Mouse (Mus musculus) cerebellum, adult 2 months (tissue): ENCODE data around the gene Fcmr.

ENCODE experiments used
- CTCF ChIP-seq: fragments of 200-500 bp; IDR thresholded peaks from 2 replicates; pipeline ENCODE4 v1.5.1; 2011; ENCODE audit warnings: low read depth, mild to moderate bottlenecking, control low read depth, low read length, moderate library complexity, borderline replicate concordance; ENCODE audit not compliant: insufficient read depth
- POLR2A ChIP-seq: fragments of 200-500 bp; IDR thresholded peaks from 2 replicates; pipeline ENCODE4 v1.6.1; 2011; ENCODE audit warnings: low read length, control low read depth, borderline replicate concordance; ENCODE audit not compliant: insufficient read depth

DNA sequence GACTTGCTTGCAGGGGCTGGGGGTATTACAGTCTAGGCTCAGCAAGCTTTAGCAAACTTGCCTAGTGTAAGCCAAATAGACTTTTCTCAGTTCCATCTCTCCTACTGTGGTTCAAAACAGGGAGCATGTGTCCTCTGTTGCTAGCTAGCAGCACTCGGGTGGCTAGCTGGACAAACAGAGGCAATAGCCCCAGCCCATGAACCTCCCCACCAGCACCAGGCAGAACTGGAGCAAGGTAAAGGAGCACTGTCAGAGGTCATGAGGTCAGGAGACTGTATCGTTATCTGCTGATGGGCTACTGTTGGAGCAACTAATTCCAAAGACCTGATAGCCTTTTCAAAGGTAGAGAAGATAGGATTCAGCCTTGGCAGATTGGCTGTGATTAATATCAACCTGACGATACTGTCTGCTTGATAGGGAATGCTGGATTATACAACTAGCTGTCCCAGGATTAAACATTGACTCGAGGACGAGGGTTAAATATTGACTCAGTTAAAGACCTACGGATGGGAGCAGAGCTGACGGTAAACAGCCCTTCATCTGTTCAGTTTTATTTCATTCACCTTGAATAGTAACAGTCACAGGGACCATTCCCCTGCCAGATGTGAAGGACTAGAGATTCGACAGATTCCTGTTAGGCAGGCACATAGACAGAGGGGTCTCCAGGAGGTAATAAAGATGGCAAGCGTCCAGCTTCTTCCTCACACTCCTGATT lies 43.4 kb upstream of the Fcmr start:
- TF ChIP-seq CTCF (no peak), POLR2A (no peak)
